Mouse (Mus musculus): ENCODE results near the gene Ccdc33. TPM values are rescaled to one million over a fixed set of nuclear protein-coding genes. Genes with fewer than 3 reads are reported as not detected.

The Ccdc33 gene
- total and polyA plus RNA-seq, 3 experiments, result 0.05 TPM; not detected in 2

GRCm38 (mm10) chr9:58125085-58125484, 6.5 kb upstream of the Ccdc33 start:
- TF ChIP-seq GATA1 (IDR thresholded peaks at IDR 0.05; ENCODE audit: borderline replicate concordance, low read length) (no peak), POLR2AphosphoS5 (IDR thresholded peaks at IDR 0.05; ENCODE audit: insufficient replicate concordance, low read depth, low read length) (no peak), TAL1 (conservative IDR thresholded peaks at IDR 0.05; ENCODE audit: low read depth, low read length) (no peak), GATA2 (IDR thresholded peaks at IDR 0.05; ENCODE audit: borderline replicate concordance, low read depth, low read length) (no peak)
- Histone ChIP-seq H3K4me3 (ENCODE audit: low read depth, low read length) (no peak overlapping the region), H3K9me3 (replicated peaks) (no peaks in the 10 kb centered on the region), H3K36me3 (replicated peaks) (no peaks in the 10 kb centered on the region), H3K4me1 (ENCODE audit: insufficient read depth, low read depth, low read length) (no peaks in the 10 kb centered on the region), H3K27me3 (ENCODE audit: insufficient read depth, low read length) (peaks cover 10% of the 10 kb centered on the region; the same call in 1 of the 2 replicates)
- ATAC-seq (ENCODE audit: extremely low read depth, insufficient number of reproducible peaks, low FRiP score, poor library complexity, severe bottlenecking) (no peak), DNase-seq (ENCODE audit: low spot score) (no peak)

GRCm38 (mm10) chr9:58116024-58116651, 2.5 kb downstream of the Ccdc33 start:
- Histone ChIP-seq H3K36me3 (replicated peaks) (no peaks in the 10 kb centered on the region), H3K9me3 (replicated peaks) (no peaks in the 10 kb centered on the region), H3K4me1 (ENCODE audit: insufficient read depth, low read depth, low read length) (no peaks in the 10 kb centered on the region), H3K27me3 (ENCODE audit: insufficient read depth, low read length) (peaks cover 43% of the 10 kb centered on the region), H3K4me3 (ENCODE audit: low read depth, low read length) (no peak overlapping the region)
- ATAC-seq (ENCODE audit: extremely low read depth, insufficient number of reproducible peaks, low FRiP score, poor library complexity, severe bottlenecking) (no peak), DNase-seq (ENCODE audit: low spot score) (no peak)
- TF ChIP-seq TAL1 (conservative IDR thresholded peaks at IDR 0.05; ENCODE audit: low read depth, low read length) (no peak), CTCF (IDR thresholded peaks at IDR 0.05; ENCODE audit: low read depth, low read length) (no peak), POLR2AphosphoS5 (IDR thresholded peaks at IDR 0.05; ENCODE audit: insufficient replicate concordance, low read depth, low read length) (no peak)

- Histone ChIP-seq H3K9me3 (replicated peaks) (no peaks in the 10 kb centered on the region), H3K27me3 (ENCODE audit: insufficient read depth, low read length) (peaks cover 45% of the 10 kb centered on the region), H3K36me3 (replicated peaks) (no peaks in the 10 kb centered on the region), H3K4me1 (ENCODE audit: insufficient read depth, low read depth, low read length) (no peaks in the 10 kb centered on the region), H3K4me3 (ENCODE audit: low read depth, low read length) (no peak overlapping the region)
- ATAC-seq (ENCODE audit: extremely low read depth, insufficient number of reproducible peaks, low FRiP score, poor library complexity, severe bottlenecking) (no peak), DNase-seq (ENCODE audit: low spot score) (no peak)
- TF ChIP-seq GATA1 (IDR thresholded peaks at IDR 0.05; ENCODE audit: borderline replicate concordance, low read length) (no peak), GATA2 (IDR thresholded peaks at IDR 0.05; ENCODE audit: borderline replicate concordance, low read depth, low read length) (no peak), TAL1 (conservative IDR thresholded peaks at IDR 0.05; ENCODE audit: low read depth, low read length) (no peak), POLR2AphosphoS5 (IDR thresholded peaks at IDR 0.05; ENCODE audit: insufficient replicate concordance, low read depth, low read length) (no peak), CTCF (IDR thresholded peaks at IDR 0.05; ENCODE audit: low read depth, low read length) (no peak)
Measured at GRCm38 (mm10) chr9:58115297-58115925, 3.2 kb downstream of the Ccdc33 start.

DNA sequence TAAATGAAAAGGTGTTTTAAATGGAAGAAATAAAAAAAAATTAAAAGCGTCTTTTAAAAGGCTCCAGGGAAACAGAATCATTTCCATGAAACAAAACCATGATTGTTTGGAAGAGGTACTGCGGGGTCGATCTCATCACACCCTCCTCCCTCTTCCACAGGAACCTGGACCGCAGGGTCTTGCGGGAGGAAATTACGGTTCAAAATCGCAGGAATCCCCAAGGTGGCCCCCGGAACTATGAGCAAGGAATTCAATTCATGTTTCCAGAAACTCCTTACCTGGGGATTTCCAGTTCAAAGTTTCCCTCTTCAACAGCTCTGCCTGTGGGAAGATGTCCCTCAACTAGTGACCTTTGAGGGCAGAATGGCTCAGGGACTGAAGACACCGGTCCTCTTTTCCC, 4.6 kb downstream of the Ccdc33 start:
- DNase-seq (ENCODE audit: low spot score) (no peak), ATAC-seq (ENCODE audit: extremely low read depth, insufficient number of reproducible peaks, low FRiP score, poor library complexity, severe bottlenecking) (no peak)
- H3K4me3 ChIP-seq (ENCODE audit: low read depth, low read length), result no peak overlapping the region
- H3K4me1 ChIP-seq (ENCODE audit: insufficient read depth, low read depth, low read length), result no peaks in the 10 kb centered on the region
- no peaks in the 10 kb centered on the region for H3K36me3 ChIP-seq (replicated peaks)
- peaks cover 49% of the 10 kb centered on the region for H3K27me3 ChIP-seq (ENCODE audit: insufficient read depth, low read length)
- no peak for TF ChIP-seq GATA1 (IDR thresholded peaks at IDR 0.05; ENCODE audit: borderline replicate concordance, low read length)
- no peak for TF ChIP-seq CTCF (IDR thresholded peaks at IDR 0.05; ENCODE audit: low read depth, low read length)
- no peak for TF ChIP-seq TAL1 (conservative IDR thresholded peaks at IDR 0.05; ENCODE audit: low read depth, low read length)
- no peak for TF ChIP-seq GATA2 (IDR thresholded peaks at IDR 0.05; ENCODE audit: borderline replicate concordance, low read depth, low read length)
- no peak for TF ChIP-seq POLR2AphosphoS5 (IDR thresholded peaks at IDR 0.05; ENCODE audit: insufficient replicate concordance, low read depth, low read length)
- no peaks in the 10 kb centered on the region for H3K9me3 ChIP-seq (replicated peaks)

- H3K4me1 ChIP-seq (ENCODE audit: insufficient read depth, low read depth, low read length), result no peaks in the 10 kb centered on the region
- H3K27me3 ChIP-seq (ENCODE audit: insufficient read depth, low read length), result peaks cover 49% of the 10 kb centered on the region
- H3K9me3 ChIP-seq (replicated peaks), result no peaks in the 10 kb centered on the region
- TF ChIP-seq TAL1 (conservative IDR thresholded peaks at IDR 0.05; ENCODE audit: low read depth, low read length) (no peak), GATA1 (IDR thresholded peaks at IDR 0.05; ENCODE audit: borderline replicate concordance, low read length) (no peak), GATA2 (IDR thresholded peaks at IDR 0.05; ENCODE audit: borderline replicate concordance, low read depth, low read length) (no peak), POLR2AphosphoS5 (IDR thresholded peaks at IDR 0.05; ENCODE audit: insufficient replicate concordance, low read depth, low read length) (no peak), CTCF (IDR thresholded peaks at IDR 0.05; ENCODE audit: low read depth, low read length) (no peak)
- DNase-seq (ENCODE audit: low spot score) (no peak), ATAC-seq (ENCODE audit: extremely low read depth, insufficient number of reproducible peaks, low FRiP score, poor library complexity, severe bottlenecking) (no peak)
- no peaks in the 10 kb centered on the region for H3K36me3 ChIP-seq (replicated peaks)
- no peak overlapping the region for H3K4me3 ChIP-seq (ENCODE audit: low read depth, low read length)
Measured at GRCm38 (mm10) chr9:58113279-58113884, 5.2 kb downstream of the Ccdc33 start.

GRCm38 (mm10) chr9:58112866-58113278, 5.8 kb downstream of the Ccdc33 start:
- Histone ChIP-seq H3K9me3 (replicated peaks) (no peaks in the 10 kb centered on the region), H3K4me3 (ENCODE audit: low read depth, low read length) (no peak overlapping the region), H3K27me3 (ENCODE audit: insufficient read depth, low read length) (peaks cover 49% of the 10 kb centered on the region), H3K36me3 (replicated peaks) (no peaks in the 10 kb centered on the region), H3K4me1 (ENCODE audit: insufficient read depth, low read depth, low read length) (no peaks in the 10 kb centered on the region)
- DNase-seq (ENCODE audit: low spot score), result no peak
- TF ChIP-seq CTCF (IDR thresholded peaks at IDR 0.05; ENCODE audit: low read depth, low read length) (no peak), POLR2AphosphoS5 (IDR thresholded peaks at IDR 0.05; ENCODE audit: insufficient replicate concordance, low read depth, low read length) (no peak), GATA2 (IDR thresholded peaks at IDR 0.05; ENCODE audit: borderline replicate concordance, low read depth, low read length) (no peak), GATA1 (IDR thresholded peaks at IDR 0.05; ENCODE audit: borderline replicate concordance, low read length) (no peak), TAL1 (conservative IDR thresholded peaks at IDR 0.05; ENCODE audit: low read depth, low read length) (no peak)
- no peak for ATAC-seq (ENCODE audit: extremely low read depth, insufficient number of reproducible peaks, low FRiP score, poor library complexity, severe bottlenecking)

Measured in G1E (cell line).